Mouse (Mus musculus): ENCODE measurements around the gene Arl6ip1.
"Not testable (repeated sequence)": the region's sequence is repeated elsewhere in the genome, so short reads cannot be mapped to it uniquely, and the experiment has no call there.

Arl6ip1 gene

DNA sequence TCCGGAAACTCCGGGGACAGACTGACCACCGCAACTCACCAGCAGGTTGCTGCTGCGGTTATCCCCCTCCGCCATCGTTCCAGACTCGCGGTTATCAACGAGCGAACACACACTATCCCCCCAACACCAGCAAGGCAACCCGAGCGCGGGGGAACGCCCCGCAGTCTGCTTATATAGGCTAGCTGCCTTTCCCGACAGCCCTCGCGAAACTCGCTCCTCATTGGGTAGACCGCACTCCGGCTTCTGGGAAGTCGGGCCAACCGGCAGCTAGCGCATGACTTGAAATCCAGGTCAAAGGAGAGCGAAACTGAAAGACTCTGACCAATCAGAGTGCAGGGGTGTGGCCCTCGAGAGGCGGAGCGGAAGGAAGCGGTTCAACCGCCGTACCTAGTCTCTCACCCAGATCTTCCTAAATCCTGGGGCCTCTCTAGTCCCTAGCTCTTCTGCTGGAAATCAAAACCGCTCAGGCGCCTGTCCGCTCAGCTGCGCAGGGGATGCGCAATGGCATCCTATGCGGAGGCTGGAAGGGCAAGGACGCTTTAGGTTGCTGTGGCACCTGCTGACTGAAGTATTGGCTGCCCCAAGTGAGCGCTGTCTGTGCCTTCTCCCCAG is at the start of gene Arl6ip1:
TSS of gene Arl6ip1 (minus strand) at position 233 of the 612 bp plus-strand sequence.
- DNase-seq (ENCODE audit: extremely low read depth, low read depth, low spot score), result peak; percentile 88

DNA sequence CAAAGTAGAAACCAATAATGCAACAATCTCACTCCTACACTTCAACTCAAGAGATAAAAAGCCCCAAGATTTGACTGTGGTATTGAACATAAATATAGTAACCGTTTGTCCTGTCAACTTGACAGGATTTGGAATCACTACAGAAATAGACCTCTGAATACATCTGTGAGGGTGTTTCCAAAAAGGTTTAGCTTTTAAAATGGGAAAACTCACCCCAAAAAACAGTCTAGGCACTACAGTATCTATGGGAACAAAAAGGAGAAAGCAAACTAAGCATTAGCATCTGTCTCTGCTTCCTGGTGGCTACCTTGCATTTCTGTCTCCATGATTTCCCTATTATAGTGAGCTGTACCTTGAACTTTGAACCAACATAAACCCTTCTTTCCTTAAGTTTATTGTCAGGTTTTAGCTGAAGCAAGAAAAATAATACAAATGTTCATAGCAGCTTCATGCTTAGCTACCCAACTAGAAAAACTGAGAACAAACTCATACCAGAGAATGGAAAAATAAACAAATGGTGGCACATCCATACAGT is 46.4 kb upstream of the Arl6ip1 start:
- DNase-seq (ENCODE audit: extremely low read depth, low read depth, low spot score), result no peak

DNA sequence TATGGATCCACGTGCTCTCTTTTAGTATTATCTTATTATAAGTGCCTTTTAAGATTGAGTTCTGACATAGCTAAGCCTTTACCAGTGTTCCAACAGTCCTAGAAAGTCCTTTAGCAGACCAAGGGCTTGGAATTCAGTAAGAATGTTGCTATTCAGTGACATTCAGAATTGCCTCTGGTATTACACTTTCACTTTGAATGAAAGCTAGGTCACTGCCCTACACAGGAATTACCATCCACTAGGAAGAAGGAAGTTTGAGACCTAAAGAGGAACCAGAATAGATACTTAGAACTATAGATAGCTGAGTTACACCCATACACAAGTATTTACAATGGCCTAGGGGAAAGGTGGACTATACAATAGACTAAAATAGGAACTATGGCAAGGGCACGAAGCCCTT is 40.7 kb upstream of the Arl6ip1 start:
- DNase-seq (ENCODE audit: extremely low read depth, low read depth, low spot score), result not testable (repeated sequence)

DNA sequence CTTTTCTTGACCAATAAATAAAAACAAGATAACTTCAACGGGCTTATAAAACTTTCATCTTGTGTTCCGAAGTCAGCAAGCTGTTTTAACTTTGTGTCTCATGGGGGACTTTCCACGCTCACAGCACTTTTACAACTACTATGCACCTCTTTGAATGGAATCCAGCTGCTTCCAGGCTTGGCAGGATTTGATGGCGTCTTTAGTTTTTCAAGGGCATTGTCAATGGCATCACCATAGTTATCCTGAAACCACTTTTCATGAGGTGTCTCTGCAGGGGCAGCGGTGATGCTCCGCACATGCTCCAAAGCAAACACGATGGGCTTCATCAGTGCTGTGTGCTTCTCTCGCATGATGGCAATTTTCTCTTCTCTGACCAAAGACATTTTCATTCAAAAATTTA is 33.5 kb upstream of the Arl6ip1 start:
- no peak for DNase-seq (ENCODE audit: extremely low read depth, low read depth, low spot score)

DNA sequence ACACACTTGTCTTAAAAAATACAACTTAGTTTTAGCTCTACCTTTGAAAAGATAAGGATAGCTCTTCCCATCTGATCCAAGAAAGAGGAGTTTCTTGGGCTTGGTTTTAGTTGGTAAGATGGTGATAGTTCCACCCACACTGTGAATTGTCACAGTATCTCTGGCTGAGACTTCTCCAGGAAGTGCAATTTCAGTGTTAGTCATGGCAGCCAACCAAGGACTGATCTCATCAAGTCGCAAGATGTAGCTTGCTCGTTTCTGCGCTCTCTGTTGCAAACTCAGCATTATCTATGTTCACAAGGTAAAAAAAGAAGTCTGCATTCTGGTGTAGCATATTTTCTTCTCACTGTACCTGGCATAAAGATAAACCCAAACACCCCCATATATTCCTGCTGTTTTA is 30.7 kb upstream of the Arl6ip1 start:
- peak; percentile 50 for DNase-seq (ENCODE audit: extremely low read depth, low read depth, low spot score)

DNA sequence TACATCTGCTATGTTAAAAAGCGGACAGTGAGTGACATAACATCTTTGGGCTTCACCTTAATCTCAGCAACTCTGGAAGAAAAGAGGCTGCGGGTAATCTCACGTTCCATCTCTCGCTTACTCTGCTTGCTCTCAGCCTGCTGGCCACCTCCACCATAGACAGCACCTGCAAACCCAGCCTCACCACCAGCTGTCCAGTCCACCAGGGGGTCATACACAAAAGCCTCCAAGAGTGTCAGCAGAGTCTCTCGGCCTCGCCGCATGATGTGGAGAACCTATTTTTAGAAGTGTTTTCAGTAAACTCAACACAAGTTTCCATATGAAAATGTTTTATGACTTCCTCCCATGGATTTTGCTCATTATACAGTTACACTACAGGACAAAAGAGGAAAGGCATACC is 27.0 kb upstream of the Arl6ip1 start:
- no peak for DNase-seq (ENCODE audit: extremely low read depth, low read depth, low spot score)

DNA sequence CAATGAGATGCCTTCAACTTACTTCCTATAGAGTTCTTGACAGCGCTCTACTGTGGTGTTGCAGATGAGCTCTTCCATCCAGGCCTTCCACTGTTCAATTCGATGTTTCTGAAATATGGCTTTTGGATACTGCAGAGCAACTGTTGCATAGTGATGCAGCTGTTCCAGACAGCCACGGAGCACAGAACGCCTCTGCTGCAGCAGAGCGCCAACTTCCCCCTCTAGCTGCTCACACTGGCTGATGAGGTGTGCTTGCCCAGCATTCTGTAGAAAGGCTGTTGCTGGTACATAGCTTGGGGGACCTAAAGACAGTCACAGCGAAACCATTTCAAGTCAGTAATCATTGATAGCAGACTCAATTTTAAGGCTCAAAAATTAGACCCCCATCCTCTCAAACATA is 24.7 kb upstream of the Arl6ip1 start:
- no peak for DNase-seq (ENCODE audit: extremely low read depth, low read depth, low spot score)

DNA sequence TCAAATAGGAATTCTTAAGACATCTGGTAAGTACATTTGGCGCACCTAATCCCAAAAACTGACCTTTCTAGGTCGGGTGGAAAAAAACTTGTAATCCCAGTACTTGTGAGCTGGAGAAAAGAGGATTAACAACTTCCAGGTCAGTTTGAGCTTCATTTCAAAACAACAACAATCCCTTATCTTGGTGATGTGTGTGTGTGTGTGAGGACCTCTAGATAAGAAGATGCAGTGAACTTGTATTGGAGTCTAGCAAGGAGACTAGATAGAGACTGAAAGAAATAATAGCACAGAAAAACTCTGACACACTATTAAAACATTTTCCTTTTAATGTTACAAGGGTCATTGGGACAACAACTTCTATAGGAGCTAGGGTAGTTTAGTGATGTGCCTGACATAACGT is 14.1 kb upstream of the Arl6ip1 start:
- DNase-seq (ENCODE audit: extremely low read depth, low read depth, low spot score), result no peak

DNA sequence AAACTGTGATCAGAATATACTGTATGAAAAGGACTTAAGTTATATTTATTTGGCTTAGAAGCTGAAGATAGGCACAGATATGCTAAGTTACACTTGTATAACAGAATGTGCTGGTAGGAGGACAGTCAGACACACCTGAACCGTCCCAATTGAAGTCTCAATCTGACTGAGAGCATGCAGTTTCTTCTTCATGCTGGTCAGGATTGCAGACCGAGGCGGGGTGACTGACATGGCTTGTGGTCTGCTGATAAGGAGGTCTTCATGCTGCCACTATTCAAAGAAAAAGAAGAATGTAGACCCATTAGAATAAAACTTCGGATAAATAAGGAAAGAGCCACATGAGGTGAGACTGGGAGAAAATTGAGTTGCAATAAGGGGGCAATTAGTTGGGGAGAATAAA is 13.7 kb upstream of the Arl6ip1 start:
- DNase-seq (ENCODE audit: extremely low read depth, low read depth, low spot score), result no peak

DNA sequence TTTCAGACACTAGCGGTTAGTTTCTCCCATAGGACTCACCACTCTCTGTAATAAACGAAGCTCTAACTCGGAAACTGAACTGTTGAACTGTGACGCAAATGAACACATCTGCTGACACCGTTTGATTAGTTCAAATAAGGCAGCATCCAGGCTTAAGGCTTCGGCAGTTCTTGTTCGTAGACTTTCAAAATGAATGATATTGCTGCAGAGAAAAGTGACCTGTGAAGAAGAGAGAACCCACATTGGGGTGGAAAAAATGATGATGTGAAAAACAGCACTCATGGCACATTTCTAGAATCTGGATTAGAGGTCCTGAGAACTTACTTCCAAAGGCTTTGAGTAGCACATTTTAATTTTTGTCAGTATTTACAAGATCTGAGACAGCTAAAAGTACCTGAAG is 11.8 kb upstream of the Arl6ip1 start:
- no peak for DNase-seq (ENCODE audit: extremely low read depth, low read depth, low spot score)

DNA sequence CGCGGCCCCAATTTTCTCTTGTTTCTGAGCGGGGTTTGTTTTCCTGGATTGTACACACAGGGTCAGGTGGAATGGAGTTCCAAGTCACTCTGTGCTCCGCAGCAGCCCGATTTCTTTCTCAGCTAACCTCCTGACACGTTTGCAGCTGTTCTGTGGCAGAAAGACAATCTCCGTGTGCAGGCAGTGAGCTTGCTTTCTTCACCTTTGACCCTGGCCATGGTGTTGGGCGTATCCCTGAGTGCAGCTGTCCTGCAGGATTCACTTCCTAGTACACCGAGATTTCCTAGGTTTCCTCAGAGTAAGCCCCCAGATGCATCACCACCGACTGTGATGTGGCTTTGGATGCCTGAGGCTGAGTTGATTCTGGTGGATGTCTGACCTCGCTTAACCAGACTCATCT is 5.7 kb upstream of the Arl6ip1 start:
- DNase-seq (ENCODE audit: extremely low read depth, low read depth, low spot score), result no peak

DNA sequence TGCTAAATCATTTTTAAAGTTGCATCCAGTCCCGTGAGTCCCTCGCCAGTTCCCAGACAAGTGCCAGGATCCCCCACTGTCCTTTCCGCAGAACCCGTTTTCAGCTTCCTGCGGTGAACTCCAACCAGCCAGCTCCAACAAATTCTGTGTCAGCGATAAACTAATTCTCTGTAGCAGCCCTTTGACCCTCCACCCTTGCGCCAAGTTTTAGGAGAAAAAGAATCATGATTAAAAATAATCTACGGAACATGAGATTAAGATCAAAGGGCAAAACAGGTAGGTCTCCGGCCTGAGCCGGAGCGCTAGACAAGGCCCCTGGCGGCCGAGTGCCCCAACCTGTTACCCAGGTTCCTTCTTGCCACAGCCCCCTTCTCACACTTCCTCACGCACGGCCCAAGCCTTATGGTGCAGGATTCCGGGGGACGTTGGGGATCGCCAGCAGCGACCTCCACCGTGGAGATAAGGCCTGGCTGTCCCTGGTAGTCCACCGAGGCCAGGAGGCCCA is 485 bp downstream of the Arl6ip1 start:
- DNase-seq (ENCODE audit: extremely low read depth, low read depth, low spot score), result no peak

DNA sequence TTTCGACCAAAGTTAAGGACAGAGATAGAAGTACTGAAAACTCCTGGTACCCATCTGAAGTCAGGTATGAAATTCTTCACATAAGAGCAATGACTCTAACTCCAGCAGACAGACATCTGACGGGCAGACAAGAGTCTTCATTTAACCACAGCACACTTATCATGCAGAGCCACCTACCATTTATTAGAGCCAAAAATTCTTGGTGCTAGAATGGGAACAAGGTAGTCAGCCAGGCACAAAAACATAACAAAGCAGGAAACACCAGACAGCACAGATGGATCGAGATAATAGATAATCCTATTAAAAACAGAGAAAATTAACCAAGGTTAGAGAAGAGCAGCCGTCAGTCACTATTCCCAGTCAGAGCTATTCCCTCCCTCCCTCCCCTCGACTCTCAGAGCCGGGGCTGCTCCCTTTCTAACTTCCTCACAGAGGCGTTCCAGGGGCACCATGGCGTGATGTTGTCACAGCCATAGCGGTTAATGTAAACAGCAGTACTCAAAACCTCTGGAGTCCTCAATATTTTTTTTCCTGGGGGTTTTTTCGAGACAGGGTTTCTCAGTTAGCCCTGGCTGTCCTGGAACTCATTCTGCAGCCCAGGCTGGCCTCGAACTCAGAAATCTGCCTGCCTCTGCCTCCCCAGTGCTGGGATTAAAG is 3.1 kb downstream of the Arl6ip1 start:
- no peak for DNase-seq (ENCODE audit: extremely low read depth, low read depth, low spot score)

DNA sequence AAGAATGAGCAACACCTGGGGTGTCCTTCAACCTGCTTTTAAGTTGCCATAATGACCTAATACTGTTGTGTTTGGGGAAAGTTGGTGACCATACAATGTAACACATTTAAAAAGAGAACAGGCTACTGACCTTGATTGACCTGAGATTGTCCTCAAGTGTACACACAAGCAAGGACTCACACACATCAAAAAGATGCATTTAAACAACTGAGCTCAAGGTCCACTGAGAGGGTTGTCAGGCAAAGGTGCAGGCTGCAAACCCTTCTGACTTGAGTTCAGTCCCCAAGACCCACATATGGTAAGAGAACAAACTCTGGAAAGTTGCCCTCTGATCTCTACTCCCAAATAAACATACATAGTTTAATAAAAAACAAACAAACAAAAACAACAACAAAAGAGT is 3.7 kb downstream of the Arl6ip1 start:
- DNase-seq (ENCODE audit: extremely low read depth, low read depth, low spot score), result no peak

DNA sequence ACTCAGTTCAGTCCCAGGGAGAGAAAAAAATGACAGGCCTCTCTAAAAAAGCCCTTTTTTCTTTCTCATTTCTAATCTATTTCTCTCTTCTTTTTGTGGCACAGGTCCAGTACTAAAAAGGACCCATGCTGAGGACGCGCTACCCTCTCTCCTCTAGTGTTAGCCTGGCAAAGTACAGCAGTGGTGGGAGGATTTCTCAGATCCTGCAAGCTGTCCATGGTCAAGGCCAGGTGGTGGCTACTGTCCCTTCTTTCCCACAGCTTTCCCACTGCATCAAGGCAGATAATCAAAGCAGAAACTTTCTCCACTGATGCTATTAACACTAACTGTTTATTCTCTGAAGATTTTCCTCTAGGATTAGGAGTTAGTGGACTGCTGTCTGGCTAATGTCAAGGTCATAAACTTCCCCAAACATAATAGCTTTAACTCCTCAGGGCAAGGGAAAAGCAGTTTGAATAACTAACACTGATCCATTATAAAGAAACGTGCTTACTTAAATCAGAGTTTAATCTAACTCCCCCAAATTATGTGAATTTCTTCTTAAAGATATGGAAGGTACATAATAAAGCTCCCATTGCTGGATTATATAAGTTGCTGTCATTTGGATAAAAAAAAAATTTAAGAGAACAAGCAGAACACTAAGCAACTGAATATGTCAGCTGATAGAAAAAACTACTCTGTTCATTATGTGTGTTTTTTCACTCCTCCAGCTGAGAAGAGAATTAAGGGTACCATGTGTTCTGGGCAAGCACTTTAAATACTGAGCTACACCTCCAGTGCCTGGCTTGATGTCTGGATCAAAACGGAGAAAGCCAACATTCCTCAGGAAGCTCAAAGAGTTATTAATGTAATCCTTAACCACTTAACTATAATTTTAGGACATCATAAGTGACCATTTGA is 5.7 kb downstream of the Arl6ip1 start:
- no peak for DNase-seq (ENCODE audit: extremely low read depth, low read depth, low spot score)

DNA sequence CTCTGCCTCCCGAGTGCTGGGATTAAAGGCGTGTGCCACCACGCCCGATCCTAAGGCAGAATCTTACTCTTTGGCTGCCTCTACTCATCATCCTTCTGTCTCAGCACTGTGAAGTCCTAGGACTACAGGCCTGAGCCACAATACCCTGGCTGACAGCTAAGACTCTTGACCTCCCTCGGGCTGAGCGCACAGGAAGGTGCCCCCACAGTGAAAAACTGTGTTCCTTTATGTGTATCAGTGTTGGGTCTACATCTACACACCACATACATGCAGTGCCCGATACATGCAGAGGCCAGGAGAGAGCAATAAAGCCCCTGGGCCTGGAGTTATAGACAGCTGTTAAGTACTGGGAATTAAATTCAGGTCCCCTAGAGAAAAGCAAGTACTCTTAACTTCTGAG is 7.2 kb downstream of the Arl6ip1 start:
- no peak for DNase-seq (ENCODE audit: extremely low read depth, low read depth, low spot score)

DNA sequence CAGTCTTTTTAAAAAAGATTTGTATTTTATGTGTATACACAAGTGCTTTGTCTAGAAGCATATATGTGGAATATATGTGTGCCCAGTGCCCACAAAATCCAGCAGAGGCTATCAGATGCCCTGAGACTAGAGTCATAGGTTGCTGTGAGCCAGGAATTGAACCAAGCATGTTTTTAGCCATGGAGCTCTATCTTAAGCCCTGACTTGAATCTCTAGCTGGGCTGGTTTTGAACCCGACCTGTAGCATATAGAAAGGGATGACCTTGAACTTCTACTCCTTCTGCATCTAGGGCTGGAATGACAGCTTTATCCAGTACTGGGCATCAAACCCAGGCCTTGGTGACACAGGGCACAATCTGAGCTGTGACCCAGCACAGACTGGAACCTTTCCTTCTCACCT is 8.8 kb downstream of the Arl6ip1 start:
- no peak for DNase-seq (ENCODE audit: extremely low read depth, low read depth, low spot score)

DNA sequence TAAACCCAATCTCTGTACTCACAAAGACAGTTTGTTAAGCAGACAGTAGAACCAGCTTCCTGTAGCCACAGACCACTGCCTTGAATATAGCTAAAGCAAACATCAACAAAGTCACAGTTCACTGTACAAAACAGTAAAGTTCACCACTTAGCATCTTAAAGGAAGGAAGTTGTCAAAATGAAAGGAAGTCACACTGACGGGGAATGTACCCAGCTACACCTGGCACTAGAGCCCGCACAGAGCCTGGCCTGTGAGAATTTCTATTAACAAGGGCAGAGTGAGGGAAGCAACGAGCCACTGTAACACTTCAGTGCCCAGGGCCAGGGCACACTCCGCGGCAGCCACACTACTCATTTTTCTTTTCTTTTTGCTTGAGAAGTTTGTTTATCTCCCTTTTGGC is 9.5 kb downstream of the Arl6ip1 start:
- no peak for DNase-seq (ENCODE audit: extremely low read depth, low read depth, low spot score)

DNA sequence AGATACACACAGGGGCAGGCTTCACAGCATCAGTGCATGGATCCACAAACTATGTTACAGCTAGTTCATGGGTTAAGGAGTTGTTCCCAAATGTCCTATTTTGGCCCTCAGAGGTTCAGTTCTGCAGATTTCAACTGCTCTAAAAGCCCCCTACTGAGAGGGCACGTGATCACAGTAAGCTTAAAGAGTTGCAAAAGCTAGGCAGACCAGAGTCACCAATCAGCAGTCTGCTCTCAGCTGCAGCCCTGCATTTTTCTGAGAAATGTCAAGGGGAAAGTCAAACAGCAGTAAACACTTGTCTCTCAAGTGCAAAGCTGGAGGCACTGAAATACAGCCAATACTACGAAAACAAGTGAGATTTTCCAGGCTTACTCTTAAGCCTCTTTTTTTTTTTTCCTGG is 10.3 kb downstream of the Arl6ip1 start:
- no peak for DNase-seq (ENCODE audit: extremely low read depth, low read depth, low spot score)

DNA sequence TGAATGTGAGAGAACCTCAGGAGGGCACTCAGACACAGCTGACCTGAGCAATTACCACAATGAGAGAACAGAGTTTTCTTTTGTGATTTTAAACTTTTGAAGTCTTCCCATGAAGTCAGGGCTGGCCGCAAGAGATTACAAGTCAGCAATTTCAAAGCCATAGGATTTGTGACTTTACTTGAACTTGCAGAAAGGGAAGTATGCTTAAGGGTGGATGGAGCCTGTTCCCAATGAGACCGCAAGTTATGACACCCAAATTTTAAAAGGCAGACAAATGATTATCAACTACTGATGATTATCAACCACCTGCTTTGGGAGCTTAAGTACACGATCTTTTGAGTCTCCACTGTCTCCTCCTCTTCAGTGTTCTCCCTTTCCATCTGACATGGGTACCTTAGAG is 11.0 kb downstream of the Arl6ip1 start:
- no peak for DNase-seq (ENCODE audit: extremely low read depth, low read depth, low spot score)

DNA sequence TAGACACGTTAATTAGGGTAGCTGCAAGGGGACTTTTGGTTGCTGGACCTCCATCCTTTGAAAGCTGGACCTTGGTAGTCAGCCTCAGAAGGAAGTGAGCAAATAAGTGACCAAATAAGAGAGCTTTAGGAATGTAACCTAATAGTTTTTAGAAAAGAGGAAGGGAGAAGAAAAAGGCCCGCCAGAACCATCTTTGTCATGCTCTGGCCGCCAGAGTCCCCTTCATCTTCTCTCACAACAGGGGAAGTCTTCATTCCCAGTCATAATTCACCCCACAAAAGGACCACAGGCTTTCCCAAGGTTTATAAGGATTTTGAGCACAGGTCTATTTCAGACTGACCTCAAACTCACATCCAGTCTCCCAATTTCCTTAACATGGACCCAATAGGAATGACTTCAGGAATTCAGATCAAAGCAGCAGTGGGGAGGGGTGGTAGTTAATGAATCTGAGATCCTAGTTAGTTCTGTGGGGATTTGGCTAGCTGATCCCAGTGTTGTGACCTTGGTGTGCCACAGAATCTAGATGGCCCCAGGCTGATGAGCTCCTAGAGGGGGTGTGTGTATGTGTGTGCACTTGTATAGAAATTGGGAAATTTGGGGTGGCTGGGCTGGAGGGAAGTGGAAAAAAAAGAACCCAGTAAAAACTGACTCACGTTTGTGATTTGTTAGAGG is 11.8 kb downstream of the Arl6ip1 start:
- no peak for DNase-seq (ENCODE audit: extremely low read depth, low read depth, low spot score)
